Mouse (Mus musculus): Measurements from ENCODE around the gene Mapk6. TPM values are rescaled to one million over a fixed set of nuclear protein-coding genes. Genes with fewer than 3 reads are reported as not detected.
"Not testable (repeated sequence)": the region's sequence is repeated elsewhere in the genome, so short reads cannot be mapped to it uniquely, and the experiment has no call there.

Gene Mapk6
- polyA plus RNA-seq, 1 experiment from 2014 or later: 177 TPM

DNA sequence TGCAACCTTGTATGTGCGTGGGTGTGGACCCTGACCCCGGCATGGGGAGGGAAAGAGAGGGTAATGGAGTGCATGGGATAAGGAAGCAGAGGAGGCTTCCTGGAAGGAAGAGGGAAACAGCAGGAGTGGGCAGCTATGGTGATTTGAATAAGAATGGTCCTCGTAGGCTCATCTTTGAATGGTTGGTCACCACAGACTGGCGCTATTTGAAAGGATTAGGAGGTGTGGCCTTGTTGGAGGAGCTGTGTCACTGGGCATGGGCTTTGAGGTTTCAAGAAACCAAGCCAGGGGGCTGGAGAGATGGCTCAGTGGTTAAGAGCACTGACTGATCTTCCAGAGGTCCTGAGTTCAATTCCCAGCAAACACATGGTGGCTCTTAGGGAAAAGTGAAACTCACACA lies 44.6 kb downstream of the Mapk6 start:
- WGBS: 55% methylated on average over 4 of the region's 4 CpGs
- no peak for ATAC-seq (ENCODE audit: low FRiP score, low read depth)
- H3K27ac ChIP-seq (replicated peaks): no peak overlapping the region

DNA sequence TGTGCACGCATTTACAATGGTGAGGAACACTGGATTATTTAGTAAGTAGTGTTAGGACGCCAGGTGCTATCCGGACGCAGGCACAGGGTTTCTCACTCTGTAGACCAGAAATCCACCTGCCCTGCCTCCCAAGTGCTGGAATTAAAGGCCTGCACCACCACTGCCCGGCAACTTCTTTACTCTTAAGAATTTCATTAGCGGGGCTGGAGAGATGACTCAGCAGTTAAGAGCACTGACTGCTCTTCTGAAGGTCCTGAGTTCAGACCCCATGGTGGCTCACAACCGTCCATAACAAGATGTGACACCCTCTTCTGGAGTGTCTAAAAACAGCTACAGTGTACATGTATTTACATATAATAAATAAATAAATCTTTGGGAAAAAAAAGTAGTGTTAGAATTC lies 46.1 kb downstream of the Mapk6 start:
- H3K4me2 ChIP-seq (replicated peaks); ATAC-seq (ENCODE audit: low FRiP score, low read depth); H3K4me1 ChIP-seq; H3K27ac ChIP-seq (replicated peaks); H3K4me3 ChIP-seq; H3K27me3 ChIP-seq; H3K9me3 ChIP-seq; H3K36me3 ChIP-seq; H3K9ac ChIP-seq (replicated peaks): not testable (repeated sequence)
- 75% methylated on average over 7 of the region's 7 CpGs for WGBS

More for the DNA sequence above, 44.6 kb downstream of the Mapk6 start:
- H3K9ac ChIP-seq (replicated peaks): no peak overlapping the region
- no peaks in the 10 kb centered on the region for H3K27me3 ChIP-seq
- no peaks in the 10 kb centered on the region for H3K4me1 ChIP-seq
- 0 out of 2 replicates have a peak, but pooled peaks cover 3% of the 10 kb centered on the region for H3K9me3 ChIP-seq
- no peak overlapping the region for H3K4me2 ChIP-seq (replicated peaks)
- H3K36me3 ChIP-seq: no peaks in the 10 kb centered on the region
- no peak overlapping the region for H3K4me3 ChIP-seq

DNA sequence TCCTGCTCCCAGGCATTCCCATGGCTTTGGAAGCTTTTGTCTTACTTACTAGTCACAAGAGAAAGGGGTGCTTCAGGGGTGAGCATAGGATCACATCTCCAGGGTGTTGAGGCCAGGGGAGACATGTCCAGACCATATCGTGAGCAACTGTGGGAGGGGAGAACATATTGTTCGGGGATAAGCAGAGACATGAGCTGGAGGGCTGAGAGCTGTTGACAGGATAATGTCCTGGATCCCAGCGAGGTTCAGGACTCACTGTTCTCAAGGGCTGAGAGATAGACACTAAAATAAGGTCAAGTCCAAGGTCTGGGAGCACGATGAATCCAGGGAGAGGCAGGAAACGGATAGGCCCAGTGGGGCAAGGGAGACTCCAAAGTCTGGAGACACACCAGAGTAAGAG lies 46.8 kb downstream of the Mapk6 start:
- WGBS: 83% methylated on average over 5 of the region's 5 CpGs
- no peak overlapping the region for H3K4me3 ChIP-seq
- no peaks in the 10 kb centered on the region for H3K4me1 ChIP-seq
- no peak overlapping the region for H3K9ac ChIP-seq (replicated peaks)
- H3K4me2 ChIP-seq (replicated peaks): no peak overlapping the region
- ATAC-seq (ENCODE audit: low FRiP score, low read depth): no peak
- no peaks in the 10 kb centered on the region for H3K36me3 ChIP-seq
- no peaks in the 10 kb centered on the region for H3K27me3 ChIP-seq
- H3K9me3 ChIP-seq: no peaks in the 10 kb centered on the region
- no peak overlapping the region for H3K27ac ChIP-seq (replicated peaks)

GRCm38 (mm10) chr9:75362201-75362600 lies 47.6 kb downstream of the Mapk6 start:
- WGBS: 90% methylated on average over 4 of the region's 4 CpGs
- H3K27ac ChIP-seq (replicated peaks): no peak overlapping the region
- no peak overlapping the region for H3K4me2 ChIP-seq (replicated peaks)
- H3K4me3 ChIP-seq: no peak overlapping the region
- no peaks in the 10 kb centered on the region for H3K4me1 ChIP-seq
- no peak for ATAC-seq (ENCODE audit: low FRiP score, low read depth)
- no peaks in the 10 kb centered on the region for H3K27me3 ChIP-seq
- no peaks in the 10 kb centered on the region for H3K36me3 ChIP-seq
- no peak overlapping the region for H3K9ac ChIP-seq (replicated peaks)
- no peaks in the 10 kb centered on the region for H3K9me3 ChIP-seq

DNA sequence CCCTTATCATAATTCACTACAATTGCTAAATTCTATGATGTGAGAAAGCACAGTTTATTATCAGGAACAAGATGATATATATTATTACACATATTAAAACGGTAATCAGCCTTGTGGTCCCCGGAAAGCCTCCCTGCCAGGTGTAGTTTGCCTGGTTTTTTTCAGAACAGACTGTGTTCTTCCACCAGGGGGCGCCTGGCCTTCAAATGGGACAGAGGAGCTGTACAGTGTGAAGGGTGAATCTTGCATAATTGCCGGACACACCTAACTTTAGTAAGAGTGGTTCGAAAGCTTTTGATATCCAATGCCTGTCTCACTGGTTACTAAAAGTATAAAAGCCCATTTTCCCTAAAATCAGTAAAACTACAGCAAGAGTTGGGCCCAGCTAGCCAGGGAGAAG lies 48.1 kb downstream of the Mapk6 start:
- Histone ChIP-seq H3K27ac (replicated peaks) (no peak overlapping the region), H3K4me2 (replicated peaks) (no peak overlapping the region), H3K4me3 (no peak overlapping the region), H3K36me3 (no peaks in the 10 kb centered on the region), H3K9ac (replicated peaks) (no peak overlapping the region), H3K27me3 (no peaks in the 10 kb centered on the region), H3K9me3 (no peaks in the 10 kb centered on the region), H3K4me1 (no peaks in the 10 kb centered on the region)
- ATAC-seq (ENCODE audit: low FRiP score, low read depth): peak; percentile 54; the same call in 1 of the 2 replicates
- WGBS: 45% methylated on average over 5 of the region's 5 CpGs

- H3K4me3 ChIP-seq: no peak overlapping the region
- no peaks in the 10 kb centered on the region for H3K27me3 ChIP-seq
- 76% methylated on average over 9 of the region's 9 CpGs for WGBS
- H3K4me2 ChIP-seq (replicated peaks): no peak overlapping the region
- H3K9ac ChIP-seq (replicated peaks): no peak overlapping the region
- no peak overlapping the region for H3K27ac ChIP-seq (replicated peaks)
- no peaks in the 10 kb centered on the region for H3K4me1 ChIP-seq
- H3K36me3 ChIP-seq: no peaks in the 10 kb centered on the region
- no peaks in the 10 kb centered on the region for H3K9me3 ChIP-seq
- no peak for ATAC-seq (ENCODE audit: low FRiP score, low read depth)
Observed at GRCm38 (mm10) chr9:75357087-75357654, 52.6 kb downstream of the Mapk6 start.

DNA sequence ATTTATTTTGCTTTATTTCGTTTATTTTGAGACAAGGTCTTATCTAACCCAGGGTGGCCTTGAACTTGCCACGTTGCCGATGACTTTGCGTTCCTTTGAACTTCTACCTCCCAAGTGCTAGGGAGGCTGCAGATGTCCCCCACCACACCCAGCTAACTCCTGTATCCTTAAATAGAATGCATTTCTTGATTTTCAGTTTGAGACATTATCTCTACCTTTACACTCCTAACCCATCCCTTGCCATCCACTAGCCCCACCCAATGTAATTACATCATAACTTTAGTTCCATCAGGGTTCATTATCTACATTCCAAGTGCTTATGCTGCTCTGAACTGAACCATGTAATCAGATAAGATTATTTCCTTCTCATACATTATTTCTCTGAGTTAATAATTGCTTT lies 54.0 kb downstream of the Mapk6 start:
- WGBS: 92% methylated on average over 4 of the region's 4 CpGs
- Histone ChIP-seq H3K27ac (replicated peaks) (no peak overlapping the region), H3K4me2 (replicated peaks) (no peak overlapping the region), H3K4me3 (no peak overlapping the region), H3K27me3 (no peaks in the 10 kb centered on the region), H3K9ac (replicated peaks) (no peak overlapping the region), H3K4me1 (no peaks in the 10 kb centered on the region), H3K9me3 (no peaks in the 10 kb centered on the region), H3K36me3 (no peaks in the 10 kb centered on the region)
- no peak for ATAC-seq (ENCODE audit: low FRiP score, low read depth)

- Histone ChIP-seq H3K36me3 (0 out of 2 replicates have a peak, but pooled peaks cover 2% of the 10 kb centered on the region), H3K4me2 (replicated peaks) (no peak overlapping the region), H3K9me3 (no peaks in the 10 kb centered on the region), H3K4me1 (no peaks in the 10 kb centered on the region), H3K27me3 (no peaks in the 10 kb centered on the region), H3K9ac (replicated peaks) (no peak overlapping the region), H3K4me3 (no peak overlapping the region), H3K27ac (replicated peaks) (no peak overlapping the region)
- 75% methylated on average over 8 of the region's 8 CpGs for WGBS
- no peak for ATAC-seq (ENCODE audit: low FRiP score, low read depth)
Observed at GRCm38 (mm10) chr9:75353094-75353493, 56.7 kb downstream of the Mapk6 start.

- H3K9ac ChIP-seq (replicated peaks): no peak overlapping the region
- H3K4me2 ChIP-seq (replicated peaks): no peak overlapping the region
- H3K27me3 ChIP-seq: no peaks in the 10 kb centered on the region
- H3K9me3 ChIP-seq: no peaks in the 10 kb centered on the region
- H3K4me3 ChIP-seq: no peak overlapping the region
- peaks cover 24% of the 10 kb centered on the region; the same call in 1 of the 2 replicates for H3K36me3 ChIP-seq
- H3K27ac ChIP-seq (replicated peaks): no peak overlapping the region
- WGBS: 55% methylated on average over 3 of the region's 3 CpGs
- H3K4me1 ChIP-seq: no peaks in the 10 kb centered on the region
- no peak for ATAC-seq (ENCODE audit: low FRiP score, low read depth)
Observed at GRCm38 (mm10) chr9:75348641-75349040, 61.2 kb downstream of the Mapk6 start.

DNA sequence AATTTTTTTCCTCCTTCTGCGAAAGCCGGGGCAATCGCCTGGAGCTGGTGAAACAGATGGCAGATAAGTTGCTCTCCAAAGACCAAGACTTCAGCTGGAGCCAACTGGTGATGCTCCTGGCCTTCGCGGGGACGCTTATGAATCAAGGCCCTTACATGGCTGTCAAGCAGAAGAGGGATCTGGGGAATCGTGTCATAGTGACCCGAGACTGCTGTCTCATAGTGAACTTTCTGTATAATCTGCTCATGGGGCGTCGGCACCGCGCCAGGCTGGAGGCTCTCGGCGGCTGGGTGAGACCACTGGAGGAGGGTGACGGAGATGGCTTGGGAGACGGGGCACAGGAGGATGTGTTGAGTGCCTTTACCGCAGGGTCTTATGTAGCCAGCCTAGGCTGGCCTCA lies 61.7 kb downstream of the Mapk6 start:
- peaks cover 27% of the 10 kb centered on the region; the same call in 1 of the 2 replicates for H3K36me3 ChIP-seq
- no peaks in the 10 kb centered on the region for H3K9me3 ChIP-seq
- no peaks in the 10 kb centered on the region for H3K4me1 ChIP-seq
- no peaks in the 10 kb centered on the region for H3K27me3 ChIP-seq
- H3K4me2 ChIP-seq (replicated peaks): no peak overlapping the region
- H3K27ac ChIP-seq (replicated peaks): no peak overlapping the region
- H3K9ac ChIP-seq (replicated peaks): no peak overlapping the region
- no peak for ATAC-seq (ENCODE audit: low FRiP score, low read depth)
- WGBS: 94% methylated on average over 17 of the region's 17 CpGs
- H3K4me3 ChIP-seq: no peak overlapping the region

DNA sequence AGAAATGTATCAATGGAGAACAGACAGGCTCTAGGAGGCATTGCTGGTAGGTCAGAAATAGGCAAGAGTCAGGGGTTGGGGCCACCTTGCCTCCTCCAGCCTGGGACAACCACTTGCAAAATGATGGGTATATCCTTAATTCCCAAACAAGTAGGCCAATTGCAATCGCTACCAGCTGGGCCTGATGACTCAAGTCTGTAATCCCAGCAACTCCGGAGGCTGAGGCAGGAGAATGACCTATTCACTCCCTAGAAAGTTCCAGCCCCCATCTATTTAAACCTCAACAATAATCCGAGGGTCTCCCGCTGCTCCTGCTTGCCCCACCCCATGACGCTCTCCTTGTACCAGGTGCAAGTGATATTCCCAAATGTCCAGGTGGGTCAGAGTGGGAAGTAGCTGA lies 62.3 kb downstream of the Mapk6 start, which contains the start of gene Bcl2l10:
Gene Bcl2l10 (plus strand): TSS at position 301 of the 400 bp plus-strand sequence.
- no peak for ATAC-seq (ENCODE audit: low FRiP score, low read depth)
- no peaks in the 10 kb centered on the region for H3K27me3 ChIP-seq
- no peak within 1 kb of the TSS for H3K4me2 ChIP-seq (replicated peaks)
- no peak within 1 kb of the TSS for H3K4me3 ChIP-seq
- H3K9me3 ChIP-seq: no peaks in the 10 kb centered on the region
- WGBS: 92% methylated on average over 5 of the region's 5 CpGs
- no peak within 1 kb of the TSS for H3K9ac ChIP-seq (replicated peaks)
- H3K27ac ChIP-seq (replicated peaks): no peak within 1 kb of the TSS
- no peaks in the 10 kb centered on the region for H3K4me1 ChIP-seq
- peaks cover 33% of the 10 kb centered on the region for H3K36me3 ChIP-seq

DNA sequence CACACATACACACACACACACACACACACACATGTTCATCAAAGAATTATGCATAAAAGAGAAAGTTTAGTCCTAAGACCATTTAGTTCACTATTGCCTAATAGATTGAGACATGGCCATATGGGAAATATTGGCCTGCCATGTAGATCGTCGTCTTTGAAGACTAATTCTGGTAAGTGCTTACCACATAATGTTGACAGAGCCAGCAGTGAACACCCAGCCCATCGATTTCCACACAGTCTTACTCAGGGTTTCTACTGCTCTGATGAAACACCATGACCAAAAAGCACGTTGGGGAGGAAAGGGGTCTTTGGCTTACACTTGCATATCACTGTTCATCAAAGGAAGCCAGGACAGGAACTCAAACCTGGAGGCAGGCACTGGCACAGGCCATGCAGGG lies 67.4 kb downstream of the Mapk6 start:
- Histone ChIP-seq H3K4me3 (no peak overlapping the region), H3K9me3 (no peaks in the 10 kb centered on the region), H3K4me2 (replicated peaks) (no peak overlapping the region), H3K36me3 (peaks cover 57% of the 10 kb centered on the region), H3K27me3 (no peaks in the 10 kb centered on the region), H3K4me1 (no peaks in the 10 kb centered on the region), H3K9ac (replicated peaks) (no peak overlapping the region), H3K27ac (replicated peaks) (no peak overlapping the region)
- no peak for ATAC-seq (ENCODE audit: low FRiP score, low read depth)
- 91% methylated on average over 4 of the region's 4 CpGs for WGBS

GRCm38 (mm10) chr9:75338016-75338415 lies 71.8 kb downstream of the Mapk6 start:
- Histone ChIP-seq H3K36me3 (peaks cover 71% of the 10 kb centered on the region), H3K27me3 (no peaks in the 10 kb centered on the region), H3K9me3 (no peaks in the 10 kb centered on the region), H3K27ac (replicated peaks) (no peak overlapping the region), H3K4me1 (no peaks in the 10 kb centered on the region), H3K9ac (replicated peaks) (no peak overlapping the region), H3K4me3 (no peak overlapping the region), H3K4me2 (replicated peaks) (no peak overlapping the region)
- WGBS: 96% methylated on average over 6 of the region's 6 CpGs
- ATAC-seq (ENCODE audit: low FRiP score, low read depth): no peak

All from midbrain, embryonic 12.5 days (tissue).